Mouse (Mus musculus) hindbrain, embryonic 13.5 days (tissue): ENCODE data around the gene Pex11g. TPM values are rescaled to one million over a fixed set of nuclear protein-coding genes. Genes with fewer than 3 reads are reported as not detected.

Source experiments
- ATAC-seq: fragments of 200-750 bp; cut with Nextera tagmentation; 2 replicates; pipeline ENCODE4 v1.8.0; 2017; ENCODE audit warnings: moderate TSS enrichment; ENCODE audit not compliant: low FRiP score
- H3K27ac ChIP-seq: fragments of 300-500 bp; sonication (generic); 2 replicates; pipeline ENCODE4 v1.5.1; 2015; ENCODE audit warnings: inconsistent platforms, mild to moderate bottlenecking, moderate library complexity
- H3K27me3 ChIP-seq: fragments of 300-500 bp; sonication (generic); 2 replicates; pipeline ENCODE4 v1.6.1; 2015; ENCODE audit warnings: mild to moderate bottlenecking, inconsistent platforms
- H3K36me3 ChIP-seq: fragments of 300-500 bp; sonication (generic); 2 replicates; pipeline ENCODE4 v1.6.1; 2015; ENCODE audit warnings: mild to moderate bottlenecking, inconsistent platforms
- H3K4me1 ChIP-seq: fragments of 300-500 bp; sonication (generic); replicated peaks from 2 replicates; pipeline ENCODE4 v1.6.1; 2015; ENCODE audit warnings: inconsistent platforms
- H3K4me2 ChIP-seq: fragments of 300-500 bp; sonication (generic); 2 replicates; pipeline ENCODE4 v1.6.1; 2015; ENCODE audit warnings: inconsistent platforms, mild to moderate bottlenecking, moderate library complexity
- H3K4me3 ChIP-seq: fragments of 300-500 bp; sonication (generic); 2 replicates; pipeline ENCODE4 v1.5.1; 2015; ENCODE audit warnings: mild to moderate bottlenecking, inconsistent platforms
- H3K9ac ChIP-seq: fragments of 300-500 bp; sonication (generic); 2 replicates; pipeline ENCODE4 v1.6.1; 2015; ENCODE audit warnings: mild to moderate bottlenecking, inconsistent platforms
- H3K9me3 ChIP-seq: fragments of 300-500 bp; sonication (generic); 2 replicates; pipeline ENCODE4 v1.6.1; 2016; ENCODE audit warnings: inconsistent platforms
- WGBS: fragments of 180-500 bp; shearing (Covaris S2); methylation state at CpG from one replicate; pipeline ENCODE4 v1.1.7; 2015; 5-methylcytosine and 5-hydroxymethylcytosine counted together
- polyA plus RNA-seq: library from polyadenylated mRNA; unstranded; fragments of >200 nt; fragmentation: Nextera tagmentation; extraction: Ambion mirVana; gene quantifications from 2 replicates; pipeline ENCODE4 v1.2.1, GENCODE M21; 2015

Pex11g gene
- polyA plus RNA-seq: 4.2 and 5.3 TPM in 2 replicates

DNA sequence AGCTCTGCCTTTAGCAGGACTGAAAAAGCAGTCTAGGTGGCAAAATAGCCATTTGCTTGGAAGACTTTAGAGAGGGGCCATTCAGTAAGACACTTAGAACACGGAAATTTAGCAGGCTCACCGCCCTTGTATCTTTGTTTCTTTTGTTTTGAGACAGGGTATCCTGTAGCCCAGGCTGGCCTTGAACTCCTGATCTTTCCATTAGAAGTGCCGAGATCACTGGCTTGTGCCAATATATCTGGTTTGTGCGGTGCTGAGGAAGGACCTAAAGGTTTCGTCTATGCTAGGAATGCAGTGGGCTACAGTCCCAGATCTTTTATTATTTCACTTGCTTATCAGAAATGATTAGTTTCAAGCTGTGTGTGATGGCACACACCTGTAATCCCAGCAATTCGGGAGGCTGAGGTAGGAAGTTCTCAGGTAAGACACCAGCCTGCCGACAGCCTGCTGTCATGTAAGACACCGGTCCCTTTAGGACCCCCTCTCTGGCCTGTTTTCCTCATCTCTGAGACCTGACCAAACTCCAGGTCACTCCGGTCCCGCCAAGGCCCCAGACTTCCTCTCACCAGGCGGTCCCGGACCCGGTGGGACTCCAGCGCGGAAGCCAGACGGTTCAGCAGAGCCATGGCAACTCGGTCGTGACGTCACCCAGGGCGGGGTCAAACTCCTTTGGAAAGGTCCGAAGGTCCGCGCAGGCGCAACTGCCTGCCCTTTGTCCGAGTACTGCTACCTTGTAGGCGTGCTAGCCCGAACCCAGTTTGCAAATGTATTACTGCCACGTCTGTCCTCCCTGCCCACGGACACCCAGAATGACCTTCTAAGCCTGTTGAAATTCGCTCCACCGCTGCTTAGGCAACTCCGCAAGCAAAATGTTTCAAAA, at the start of gene Pex11g:
Gene Pex11g, minus strand, starts transcription at position 675 of the 880 bp plus-strand sequence.
- peak within 1 kb of the TSS; percentile 84 for H3K27ac ChIP-seq
- ATAC-seq: peak; percentile 95
- H3K4me1 ChIP-seq: peaks cover 10% of the 10 kb centered on the region; the same call in 1 of the 2 replicates
- H3K9ac ChIP-seq: peak within 1 kb of the TSS; percentile 73
- 9% methylated on average over 32 of the region's 32 CpGs for WGBS
- H3K4me3 ChIP-seq: peak within 1 kb of the TSS; percentile 46
- H3K27me3 ChIP-seq: no peaks in the 10 kb centered on the region
- H3K9me3 ChIP-seq: no peaks in the 10 kb centered on the region
- H3K36me3 ChIP-seq: no peaks in the 10 kb centered on the region
- H3K4me2 ChIP-seq: peak within 1 kb of the TSS; percentile 61

- WGBS: 9% methylated on average over 16 of the region's 16 CpGs
- no peak for ATAC-seq
- H3K9ac ChIP-seq: peak overlapping the region; percentile 74
Measured at GRCm38 (mm10) chr8:3517117-3517495, 49.6 kb upstream of the Pex11g start.

GRCm38 (mm10) chr8:3516450-3517116, 49.1 kb upstream of the Pex11g start:
- Histone ChIP-seq H3K4me1 (peaks cover 19% of the 10 kb centered on the region), H3K9ac (peak overlapping the region; percentile 74), H3K36me3 (peaks cover 29% of the 10 kb centered on the region), H3K4me3 (peak overlapping the region; percentile 56), H3K4me2 (peak overlapping the region; percentile 86), H3K27ac (peak overlapping the region; percentile 84), H3K9me3 (no peaks in the 10 kb centered on the region), H3K27me3 (no peaks in the 10 kb centered on the region)
- 1% methylated on average over 36 of the region's 36 CpGs for WGBS
- peak; percentile 92 for ATAC-seq

More at GRCm38 (mm10) chr8:3517117-3517495, 49.6 kb upstream of the Pex11g start:
- no peaks in the 10 kb centered on the region for H3K9me3 ChIP-seq
- H3K27ac ChIP-seq: peak overlapping the region; percentile 52; the same call in 1 of the 2 replicates
- peak overlapping the region; percentile 56 for H3K4me3 ChIP-seq
- peaks cover 19% of the 10 kb centered on the region for H3K4me1 ChIP-seq
- H3K4me2 ChIP-seq: peak overlapping the region; percentile 86
- H3K27me3 ChIP-seq: no peaks in the 10 kb centered on the region
- peaks cover 29% of the 10 kb centered on the region for H3K36me3 ChIP-seq

DNA sequence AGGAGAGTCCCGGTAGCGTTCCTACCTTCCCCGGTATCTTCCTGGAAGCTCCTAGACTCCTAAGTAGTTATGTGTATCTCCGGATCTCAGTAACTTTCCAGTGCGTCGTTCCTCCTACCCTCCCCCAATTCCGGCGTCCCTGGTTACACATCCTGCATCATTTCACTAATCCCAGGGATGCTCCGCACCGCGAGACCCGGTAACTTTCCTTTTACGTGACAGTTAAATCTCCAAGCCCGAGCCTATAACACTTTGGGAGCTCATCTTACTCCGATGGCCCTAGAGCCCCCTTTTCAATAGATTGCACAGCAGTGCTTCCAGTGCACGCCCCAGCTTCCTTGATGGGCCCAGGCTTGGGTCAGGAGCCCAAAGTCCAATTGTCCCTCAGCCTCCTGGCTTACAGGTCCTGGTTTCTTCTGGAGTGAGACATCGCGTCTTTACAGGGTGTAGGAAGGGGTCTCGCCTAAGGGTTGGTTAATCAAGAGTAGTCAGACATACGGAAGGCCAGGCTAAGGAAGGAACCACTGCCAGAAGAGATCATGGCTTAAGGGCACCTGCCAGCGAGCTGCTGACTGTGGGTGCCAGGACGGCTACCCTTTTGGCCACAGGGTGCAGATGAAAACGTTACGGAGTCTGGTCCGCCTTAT, 48.4 kb upstream of the Pex11g start:
- ATAC-seq: peak; percentile 61
- under 1% methylated on average over 25 of the region's 25 CpGs for WGBS
- H3K27ac ChIP-seq: peak overlapping the region; percentile 84
- H3K9me3 ChIP-seq: no peaks in the 10 kb centered on the region
- peak overlapping the region; percentile 86 for H3K4me2 ChIP-seq
- H3K4me3 ChIP-seq: peak overlapping the region; percentile 56
- H3K4me1 ChIP-seq: peaks cover 19% of the 10 kb centered on the region
- H3K36me3 ChIP-seq: peaks cover 29% of the 10 kb centered on the region
- no peaks in the 10 kb centered on the region for H3K27me3 ChIP-seq
- H3K9ac ChIP-seq: peak overlapping the region; percentile 74

- H3K4me3 ChIP-seq: peak within 1 kb of the TSS; percentile 56
- H3K27me3 ChIP-seq: no peaks in the 10 kb centered on the region
Measured at GRCm38 (mm10) chr8:3515260-3515671, 47.8 kb upstream of the Pex11g start, which contains the start of gene Pnpla6. Gene Pnpla6, plus strand, starts transcription at chr8:3515384.

GRCm38 (mm10) chr8:3514681-3515247, 47.3 kb upstream of the Pex11g start:
- ATAC-seq: no peak
- peak overlapping the region; percentile 84 for H3K27ac ChIP-seq
- WGBS: 36% methylated on average over 13 of the region's 13 CpGs

More at GRCm38 (mm10) chr8:3515260-3515671, 47.8 kb upstream of the Pex11g start, which contains the start of gene Pnpla6:
- H3K9ac ChIP-seq: peak within 1 kb of the TSS; percentile 74
- H3K36me3 ChIP-seq: peaks cover 36% of the 10 kb centered on the region
- WGBS: 0% methylated on average over 25 of the region's 25 CpGs
- no peaks in the 10 kb centered on the region for H3K9me3 ChIP-seq
- ATAC-seq: peak; percentile 70
- H3K4me2 ChIP-seq: peak within 1 kb of the TSS; percentile 86
- peak within 1 kb of the TSS; percentile 84 for H3K27ac ChIP-seq
- peaks cover 19% of the 10 kb centered on the region for H3K4me1 ChIP-seq

GRCm38 (mm10) chr8:3507979-3508754, 40.7 kb upstream of the Pex11g start:
- Histone ChIP-seq H3K4me1 (no peaks in the 10 kb centered on the region), H3K9ac (no peak overlapping the region), H3K4me2 (no peak overlapping the region), H3K4me3 (no peak overlapping the region), H3K27me3 (no peaks in the 10 kb centered on the region), H3K27ac (no peak overlapping the region), H3K9me3 (no peaks in the 10 kb centered on the region), H3K36me3 (peaks cover 80% of the 10 kb centered on the region)
- 86% methylated on average over 6 of the region's 6 CpGs for WGBS
- no peak for ATAC-seq

More at GRCm38 (mm10) chr8:3514681-3515247, 47.3 kb upstream of the Pex11g start:
- peak overlapping the region; percentile 86 for H3K4me2 ChIP-seq
- H3K4me3 ChIP-seq: peak overlapping the region; percentile 56
- peaks cover 19% of the 10 kb centered on the region for H3K4me1 ChIP-seq
- H3K36me3 ChIP-seq: peaks cover 41% of the 10 kb centered on the region
- no peaks in the 10 kb centered on the region for H3K27me3 ChIP-seq
- peak overlapping the region; percentile 74 for H3K9ac ChIP-seq
- H3K9me3 ChIP-seq: no peaks in the 10 kb centered on the region

DNA sequence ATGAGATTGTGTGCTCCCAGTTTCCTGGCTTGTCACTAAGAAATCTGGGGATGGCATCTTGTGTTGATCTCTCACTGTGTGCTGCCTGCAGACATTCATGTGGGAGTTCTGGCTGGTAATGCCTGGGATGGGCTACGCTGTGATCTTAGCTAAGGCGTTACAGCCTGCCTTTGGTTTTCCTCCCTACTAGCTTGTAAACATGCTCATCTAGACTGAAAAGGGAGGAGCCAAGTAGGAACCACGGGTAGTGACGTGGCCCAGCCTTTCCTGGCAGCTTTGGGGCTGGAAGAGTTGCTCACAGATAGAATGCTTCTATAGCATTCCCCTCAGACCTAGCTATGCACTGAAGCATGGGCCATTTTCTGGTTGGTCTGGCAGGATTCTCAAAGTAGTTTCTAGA, 34.7 kb upstream of the Pex11g start:
- Histone ChIP-seq H3K27ac (no peak overlapping the region), H3K4me3 (no peak overlapping the region), H3K36me3 (peaks cover 29% of the 10 kb centered on the region), H3K9ac (peak overlapping the region; percentile 88; the same call in 1 of the 2 replicates), H3K4me1 (peaks cover 40% of the 10 kb centered on the region), H3K4me2 (no peak overlapping the region), H3K9me3 (no peaks in the 10 kb centered on the region), H3K27me3 (no peaks in the 10 kb centered on the region)
- WGBS: 82% methylated on average over 4 of the region's 4 CpGs
- ATAC-seq: no peak

DNA sequence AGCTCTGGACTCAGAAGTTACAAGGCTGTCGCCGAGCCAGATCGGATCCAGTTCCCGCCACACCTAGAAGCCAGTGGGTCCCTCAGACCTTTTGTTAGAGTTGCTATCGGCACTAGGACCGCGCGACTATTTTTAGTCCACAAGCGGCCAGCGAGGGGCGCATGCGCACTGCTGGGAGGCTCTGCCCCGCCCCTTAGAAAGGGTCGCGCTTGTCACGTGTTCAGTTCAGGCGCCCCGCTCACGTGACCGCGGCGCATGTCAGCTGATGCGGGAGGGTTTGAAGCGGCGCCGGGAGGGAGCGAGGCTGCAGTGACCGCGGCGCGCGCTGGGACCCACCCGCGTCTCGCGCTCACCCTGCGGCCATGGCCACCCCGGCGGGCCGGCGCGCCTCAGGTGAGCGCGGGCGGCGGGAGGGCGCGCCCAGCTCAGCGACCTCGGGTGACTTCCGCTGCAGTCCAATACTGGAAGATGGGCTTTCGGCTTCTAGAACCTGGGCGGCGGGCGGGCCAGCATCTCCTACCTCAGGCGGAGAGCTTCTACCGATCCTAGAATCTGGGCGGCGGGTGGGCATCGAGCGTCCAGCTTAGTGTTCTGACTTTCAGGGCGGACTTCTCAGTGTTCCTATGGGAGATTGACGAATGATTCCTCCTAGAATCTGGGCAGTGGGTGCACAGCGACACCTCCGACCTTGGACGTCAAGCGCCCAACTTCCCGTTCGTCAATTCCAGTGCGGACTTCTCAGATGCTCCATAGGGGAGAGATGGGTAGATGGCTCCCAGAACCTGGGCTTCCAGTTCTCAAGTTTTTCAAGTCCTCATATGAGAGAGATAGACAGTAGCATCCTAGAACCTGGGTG, 33.0 kb upstream of the Pex11g start, which contains the start of gene Mcoln1:
Gene Mcoln1, plus strand, starts transcription at position 223 of the 856 bp plus-strand sequence.
- WGBS: under 1% methylated on average over 70 of the region's 70 CpGs
- Histone ChIP-seq H3K27ac (peak within 1 kb of the TSS; percentile 92), H3K4me1 (peaks cover 55% of the 10 kb centered on the region), H3K4me3 (peak within 1 kb of the TSS; percentile 75), H3K9ac (peak within 1 kb of the TSS; percentile 88), H3K27me3 (no peaks in the 10 kb centered on the region), H3K9me3 (peaks cover 7% of the 10 kb centered on the region; the same call in 1 of the 2 replicates), H3K4me2 (peak within 1 kb of the TSS; percentile 82), H3K36me3 (peaks cover 30% of the 10 kb centered on the region)
- ATAC-seq: peak; percentile 91

DNA sequence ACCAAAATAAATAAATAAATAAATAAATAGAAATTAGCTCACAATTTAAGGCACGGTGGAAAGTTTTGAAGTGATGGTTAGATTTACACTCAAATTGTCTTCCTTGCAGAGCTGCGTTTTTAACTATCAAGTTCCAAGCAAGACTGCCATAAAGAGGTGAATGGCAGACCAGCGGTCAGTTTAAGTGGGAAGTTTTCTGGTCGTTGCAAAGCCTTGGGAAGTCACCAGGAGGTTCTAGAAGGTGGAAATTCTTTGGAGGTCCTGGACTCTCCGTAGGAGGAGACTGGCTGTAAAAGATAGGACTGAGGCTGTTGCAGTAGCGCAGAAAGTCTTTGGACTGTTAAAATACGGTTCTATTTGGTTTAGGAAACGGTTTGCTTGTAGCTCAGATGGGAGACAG, 32.3 kb upstream of the Pex11g start:
- Histone ChIP-seq H3K9ac (peak overlapping the region; percentile 83), H3K27ac (peak overlapping the region; percentile 92), H3K4me3 (peak overlapping the region; percentile 75), H3K27me3 (no peaks in the 10 kb centered on the region), H3K9me3 (peaks cover 7% of the 10 kb centered on the region; the same call in 1 of the 2 replicates), H3K4me2 (peak overlapping the region; percentile 82), H3K4me1 (peaks cover 59% of the 10 kb centered on the region), H3K36me3 (peaks cover 32% of the 10 kb centered on the region)
- 9% methylated on average over 8 of the region's 8 CpGs for WGBS
- ATAC-seq: peak; percentile 29; the same call in 1 of the 2 replicates
